Mouse (Mus musculus): Measurements from ENCODE around the gene Sft2d1.

- no peak for TF ChIP-seq GATA1 (IDR thresholded peaks at IDR 0.05; ENCODE audit: low read length)
- TF ChIP-seq TAL1 (IDR thresholded peaks at IDR 0.05; ENCODE audit: low read length) = no peak
Measured at GRCm38 (mm10) chr17:8302772-8303438, 8.0 kb upstream of the Sft2d1 start.

All from erythroblast, embryonic 14.5 days (primary cell).